Mouse (Mus musculus): ENCODE results near the gene Iqck.

- TF ChIP-seq CHD2 (IDR thresholded peaks at IDR 0.05; ENCODE audit: low read depth, low read length) (no peak), ZNF384 (IDR thresholded peaks at IDR 0.05; ENCODE audit: low read depth, low read length) (no peak)
Measured at GRCm38 (mm10) chr7:118981346-118981745, 125.8 kb downstream of the Iqck start.

Data from ES-E14 (cell line).